Mouse (Mus musculus) left cerebral cortex, postnatal 4 days (tissue): Measurements from ENCODE around the gene Cnih1. TPM values are rescaled to one million over a fixed set of nuclear protein-coding genes. Genes with fewer than 3 reads are reported as not detected.
A peak's percentile ranks its signal among the peaks of the same experiment; 100 is the strongest.
"Not testable (repeated sequence)": the region's sequence is repeated elsewhere in the genome, so short reads cannot be mapped to it uniquely, and the experiment has no call there.

Source experiments
- DNase-seq: peaks from one replicate; pipeline ENCODE4 v3.0.0-alpha.2; 2022
- intact Hi-C: fragments of 180-260 bp; cut with DNase I; formaldehyde crosslinking; loops from one replicate; pipeline ENCODE4 v1.15.1; 2025
- total RNA-seq, 2 experiments: library from RNA; stranded (reverse); gene quantifications; 2 replicates each; pipeline ENCODE4 v1.2.3; 2021

The Cnih1 gene
- total RNA-seq, 2 experiments from 2014 or later, result 70.9 to 72.6 TPM

GRCm38 (mm10) chr14:46790303-46790702 lies 2.1 kb upstream of the Cnih1 start:
- intact Hi-C loops, result no loop called here
- no peak for DNase-seq

- intact Hi-C loops, result no loop called here
Observed at GRCm38 (mm10) chr14:46788505-46788901, 292 bp upstream of the Cnih1 start.

GRCm38 (mm10) chr14:46787454-46787786 lies 791 bp downstream of the Cnih1 start:
- intact Hi-C loops, result no loop called here
- no peak for DNase-seq

More at GRCm38 (mm10) chr14:46788505-46788901, 292 bp upstream of the Cnih1 start:
- DNase-seq, result no peak

GRCm38 (mm10) chr14:46785247-46785646 lies 3.0 kb downstream of the Cnih1 start:
- DNase-seq, result no peak
- intact Hi-C loops, result no loop called here

- intact Hi-C loops, result no loop called here
Observed at GRCm38 (mm10) chr14:46783327-46783926, 4.8 kb downstream of the Cnih1 start.

GRCm38 (mm10) chr14:46782187-46782828 lies 5.9 kb downstream of the Cnih1 start:
- DNase-seq, result no peak
- intact Hi-C loops, result no loop called here

More at GRCm38 (mm10) chr14:46783327-46783926, 4.8 kb downstream of the Cnih1 start:
- no peak for DNase-seq

- intact Hi-C loops, result no loop called here
- DNase-seq, result no peak
Observed at GRCm38 (mm10) chr14:46781086-46781485, 7.1 kb downstream of the Cnih1 start.

- DNase-seq, result no peak
- intact Hi-C loops, result no loop called here
Observed at GRCm38 (mm10) chr14:46779217-46779616, 9.0 kb downstream of the Cnih1 start.

GRCm38 (mm10) chr14:46778756-46779155 lies 9.5 kb downstream of the Cnih1 start:
- intact Hi-C loops, result no loop called here
- DNase-seq, result no peak

- intact Hi-C loops, result no loop called here
- no peak for DNase-seq
Observed at GRCm38 (mm10) chr14:46770036-46770435, 18.2 kb downstream of the Cnih1 start.

- intact Hi-C loops, result no loop called here
- peak; percentile 34 for DNase-seq
Observed at GRCm38 (mm10) chr14:46767116-46767515, 21.1 kb downstream of the Cnih1 start.

- DNase-seq, result no peak
- intact Hi-C loops, result no loop called here
Observed at GRCm38 (mm10) chr14:46761186-46761585, 27.0 kb downstream of the Cnih1 start.

GRCm38 (mm10) chr14:46760355-46761029 lies 27.7 kb downstream of the Cnih1 start, which contains the start of gene Cdkn3:
Gene Cdkn3, plus strand, starts transcription at chr14:46760541.
- peak; percentile 86 for DNase-seq
- intact Hi-C loops, result no loop called here

GRCm38 (mm10) chr14:46759970-46760354 lies 28.2 kb downstream of the Cnih1 start:
- no peak for DNase-seq
- intact Hi-C loops, result no loop called here

GRCm38 (mm10) chr14:46757736-46758135 lies 30.5 kb downstream of the Cnih1 start:
- DNase-seq, result no peak
- intact Hi-C loops, result no loop called here

GRCm38 (mm10) chr14:46755851-46756250 lies 32.4 kb downstream of the Cnih1 start:
- intact Hi-C loops, result no loop called here
- DNase-seq, result no peak

GRCm38 (mm10) chr14:46754371-46754770 lies 33.8 kb downstream of the Cnih1 start:
- intact Hi-C loops, DNase-seq: not testable (repeated sequence)

GRCm38 (mm10) chr14:46745413-46745812 lies 42.8 kb downstream of the Cnih1 start:
- no peak for DNase-seq

GRCm38 (mm10) chr14:46742674-46743073 lies 45.5 kb downstream of the Cnih1 start:
- no peak for DNase-seq
- intact Hi-C loops, result no loop called here

More at GRCm38 (mm10) chr14:46745413-46745812, 42.8 kb downstream of the Cnih1 start:
- intact Hi-C loops, result no loop called here

GRCm38 (mm10) chr14:46737346-46737745 lies 50.9 kb downstream of the Cnih1 start:
- DNase-seq, intact Hi-C loops: not testable (repeated sequence)

GRCm38 (mm10) chr14:46736366-46736765 lies 51.8 kb downstream of the Cnih1 start:
- DNase-seq, result no peak
- intact Hi-C loops, result no loop called here
